16 mouse cellular contexts compared by ENCODE assay signal in genomic region chr15:91457202-91457601, GRCm38 (mm10).
"Had no signal": no experiment of that assay in that cellular context is flagged by ENCODE, and none has a peak within 500 bp of the region (broad histone marks: within the 10 kb centered on the region; RNA-seq: fewer than 3 reads in every experiment).

No protein-coding gene starts in this region.

- H3K27me3 ChIP-seq: megakaryocyte, embryonic 14.5 days; midbrain, embryonic 13.5 days; midbrain, embryonic 15.5 days; neural tube, embryonic 12.5 days; stomach, embryonic 15.5 days had no signal

- DNase-seq: lung, adult 18-20 months; lung, embryonic 14.5 days; lung, postnatal 10 days; lung, postnatal 36 days; right cerebral cortex, postnatal 14 days; thymus, adult 2 months; thymus, postnatal 25 days; thymus, postnatal 4 days had no signal

- ATAC-seq: midbrain, embryonic 13.5 days; midbrain, embryonic 15.5 days had no signal

- H3K4me3 ChIP-seq: megakaryocyte, embryonic 14.5 days; midbrain, embryonic 13.5 days; midbrain, embryonic 15.5 days; neural tube, embryonic 12.5 days; stomach, embryonic 15.5 days had no signal

- H3K4me1 ChIP-seq: megakaryocyte, embryonic 14.5 days; neural tube, embryonic 12.5 days; stomach, embryonic 15.5 days had no signal

- H3K9me3 ChIP-seq: midbrain, embryonic 13.5 days; midbrain, embryonic 15.5 days; neural tube, embryonic 12.5 days; stomach, embryonic 15.5 days had no signal

- H3K9ac ChIP-seq: lung, embryonic 14.5 days; midbrain, embryonic 13.5 days; midbrain, embryonic 15.5 days; neural tube, embryonic 12.5 days; stomach, embryonic 15.5 days had no signal

- H3K27ac ChIP-seq: macrophage; midbrain, embryonic 13.5 days; midbrain, embryonic 15.5 days; neural tube, embryonic 12.5 days; stomach, embryonic 15.5 days; stomach, postnatal 0 days had no signal

- H3K4me2 ChIP-seq: lung, embryonic 14.5 days; midbrain, embryonic 11.5 days; midbrain, embryonic 13.5 days; midbrain, embryonic 15.5 days; neural tube, embryonic 12.5 days; stomach, embryonic 15.5 days had no signal

- H3K36me3 ChIP-seq: midbrain, embryonic 13.5 days; midbrain, embryonic 15.5 days; neural tube, embryonic 12.5 days; stomach, embryonic 15.5 days had no signal
